Mouse (Mus musculus) liver, embryonic 14.5 days (tissue): ENCODE data around the gene 1700023F06Rik.

Experiments used
- CTCF ChIP-seq: IDR thresholded peaks from 2 replicates; pipeline ENCODE4 v1.5.1; 2016; ENCODE audit warnings: antibody characterized with exemption, low read depth, control low read depth
- EP300 ChIP-seq: IDR thresholded peaks from 2 replicates; pipeline ENCODE4 v1.6.1; 2016; ENCODE audit warnings: antibody characterized with exemption, low read depth

GRCm38 (mm10) chr11:103198911-103199803, 9.2 kb downstream of the 1700023F06Rik start:
- TF ChIP-seq CTCF (no peak), EP300 (no peak)
